Mouse (Mus musculus) liver, postnatal 0 days (tissue): ENCODE results near the gene Mb.

Experiments used
- CTCF ChIP-seq: sonication (generic); IDR thresholded peaks from 2 replicates; pipeline ENCODE4 v1.5.1; 2016; ENCODE audit warnings: antibody characterized with exemption, low read depth
- EP300 ChIP-seq: IDR thresholded peaks from 2 replicates; pipeline ENCODE4 v1.6.1; 2016; ENCODE audit warnings: antibody characterized with exemption, low read depth, mild to moderate bottlenecking

DNA sequence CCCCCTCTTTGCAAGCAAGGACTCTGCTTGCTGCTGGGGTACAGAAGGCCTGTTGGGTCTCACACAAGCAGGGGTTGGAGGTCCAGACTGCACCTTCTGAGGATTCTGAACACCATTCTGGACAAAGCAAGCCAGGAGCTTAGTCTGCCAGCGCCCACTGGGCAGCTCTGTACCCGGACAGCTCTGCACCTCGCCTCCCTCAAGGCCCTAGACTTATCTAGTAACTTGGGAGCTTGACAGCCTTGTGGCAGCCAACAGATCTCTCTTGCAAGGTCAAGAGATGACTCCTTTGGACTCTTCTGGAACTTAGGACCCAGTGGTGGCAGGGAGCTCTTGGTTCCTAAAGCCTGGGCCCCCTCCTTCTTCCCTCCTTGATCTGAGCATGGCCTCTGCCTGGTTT is 23.4 kb downstream of the Mb start:
- TF ChIP-seq CTCF: no peak
- no peak for TF ChIP-seq EP300
